Mouse (Mus musculus): ENCODE data around the gene Sbds.
"Not testable (repeated sequence)": the region's sequence is repeated elsewhere in the genome, so short reads cannot be mapped to it uniquely, and the experiment has no call there.

Gene Sbds

GRCm38 (mm10) chr5:130256678-130257271, 1.4 kb upstream of the Sbds start:
- peak; percentile 87 for DNase-seq (ENCODE audit: extremely low read depth, low read depth, low spot score)

GRCm38 (mm10) chr5:130255799-130256525, 632 bp upstream of the Sbds start:
- DNase-seq (ENCODE audit: extremely low read depth, low read depth, low spot score): not testable (repeated sequence)

- no peak for DNase-seq (ENCODE audit: extremely low read depth, low read depth, low spot score)
Observed at GRCm38 (mm10) chr5:130254164-130255016, 940 bp downstream of the Sbds start.

- DNase-seq (ENCODE audit: extremely low read depth, low read depth, low spot score): no peak
Observed at GRCm38 (mm10) chr5:130247823-130248222, 7.5 kb downstream of the Sbds start.

- no peak for DNase-seq (ENCODE audit: extremely low read depth, low read depth, low spot score)
Observed at GRCm38 (mm10) chr5:130241426-130241825, 13.9 kb downstream of the Sbds start.

- DNase-seq (ENCODE audit: extremely low read depth, low read depth, low spot score): no peak
Observed at GRCm38 (mm10) chr5:130239856-130240255, 15.5 kb downstream of the Sbds start.

- no peak for DNase-seq (ENCODE audit: extremely low read depth, low read depth, low spot score)
Observed at GRCm38 (mm10) chr5:130239236-130239635, 16.1 kb downstream of the Sbds start.

- no peak for DNase-seq (ENCODE audit: extremely low read depth, low read depth, low spot score)
Observed at GRCm38 (mm10) chr5:130236302-130236701, 19.0 kb downstream of the Sbds start.

- no peak for DNase-seq (ENCODE audit: extremely low read depth, low read depth, low spot score)
Observed at GRCm38 (mm10) chr5:130228120-130228519, 27.2 kb downstream of the Sbds start.

- DNase-seq (ENCODE audit: extremely low read depth, low read depth, low spot score): no peak
Observed at GRCm38 (mm10) chr5:130226790-130227189, 28.5 kb downstream of the Sbds start.

- DNase-seq (ENCODE audit: extremely low read depth, low read depth, low spot score): no peak
Observed at GRCm38 (mm10) chr5:130222146-130223004, 33.0 kb downstream of the Sbds start.

GRCm38 (mm10) chr5:130221760-130222145, 33.6 kb downstream of the Sbds start:
- no peak for DNase-seq (ENCODE audit: extremely low read depth, low read depth, low spot score)

- DNase-seq (ENCODE audit: extremely low read depth, low read depth, low spot score): no peak
Observed at GRCm38 (mm10) chr5:130221316-130221715, 34.0 kb downstream of the Sbds start.

GRCm38 (mm10) chr5:130218336-130218735, 37.0 kb downstream of the Sbds start:
- DNase-seq (ENCODE audit: extremely low read depth, low read depth, low spot score): no peak

GRCm38 (mm10) chr5:130217406-130217805, 37.9 kb downstream of the Sbds start:
- DNase-seq (ENCODE audit: extremely low read depth, low read depth, low spot score): no peak

GRCm38 (mm10) chr5:130216781-130217180, 38.5 kb downstream of the Sbds start, which contains the start of gene Tmem248:
Tmem248 (plus strand) TSS chr5:130217081.
- DNase-seq (ENCODE audit: extremely low read depth, low read depth, low spot score): no peak

GRCm38 (mm10) chr5:130212956-130213355, 42.4 kb downstream of the Sbds start:
- DNase-seq (ENCODE audit: extremely low read depth, low read depth, low spot score): no peak

- no peak for DNase-seq (ENCODE audit: extremely low read depth, low read depth, low spot score)
Observed at GRCm38 (mm10) chr5:130207299-130207698, 48.0 kb downstream of the Sbds start.

- no peak for DNase-seq (ENCODE audit: extremely low read depth, low read depth, low spot score)
Observed at GRCm38 (mm10) chr5:130205441-130206023, 49.8 kb downstream of the Sbds start.

- DNase-seq (ENCODE audit: extremely low read depth, low read depth, low spot score): no peak
Observed at GRCm38 (mm10) chr5:130204560-130204959, 50.8 kb downstream of the Sbds start.

Data from fat pad, adult 2 months (tissue).